Mouse (Mus musculus) lung, postnatal 0 days (tissue): ENCODE results near the gene Ndufaf7.

Experiments used
- CTCF ChIP-seq: IDR thresholded peaks from 2 replicates; pipeline ENCODE4 v1.5.1; 2016; ENCODE audit warnings: antibody characterized with exemption, mild to moderate bottlenecking
- EP300 ChIP-seq: IDR thresholded peaks from 2 replicates; pipeline ENCODE4 v1.6.1; 2016; ENCODE audit warnings: antibody characterized with exemption, mild to moderate bottlenecking, control low read depth

DNA sequence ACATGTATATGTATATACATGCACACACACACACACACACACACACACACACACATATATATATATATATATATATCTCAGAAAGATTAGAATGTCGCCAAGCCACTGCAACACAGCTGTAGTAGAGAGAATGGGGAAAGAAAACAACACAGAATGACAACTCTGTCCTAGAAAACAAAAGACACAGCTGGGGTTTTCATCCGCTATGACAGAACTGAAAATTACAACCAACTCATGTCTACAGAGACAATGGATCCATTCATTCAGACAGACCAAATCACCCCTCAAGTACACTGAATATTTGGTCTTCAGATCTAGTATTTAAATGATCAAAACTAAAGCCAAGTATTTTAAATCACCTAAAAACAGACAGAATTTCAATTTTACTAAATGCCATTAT, 56.7 kb downstream of the Ndufaf7 start:
- TF ChIP-seq CTCF (no peak), EP300 (no peak)
